Mouse (Mus musculus) regulatory T cell (primary cell): Measurements from ENCODE around the gene Tle4.

Source experiments
- in situ Hi-C: fragments of 300-600 bp; cut with MboI, MseI; formaldehyde crosslinking; loops from one replicate; pipeline ENCODE4 v1.15.1; 2025; ENCODE audit warnings: high pct_unique_total_duplicates

Gene Tle4

DNA sequence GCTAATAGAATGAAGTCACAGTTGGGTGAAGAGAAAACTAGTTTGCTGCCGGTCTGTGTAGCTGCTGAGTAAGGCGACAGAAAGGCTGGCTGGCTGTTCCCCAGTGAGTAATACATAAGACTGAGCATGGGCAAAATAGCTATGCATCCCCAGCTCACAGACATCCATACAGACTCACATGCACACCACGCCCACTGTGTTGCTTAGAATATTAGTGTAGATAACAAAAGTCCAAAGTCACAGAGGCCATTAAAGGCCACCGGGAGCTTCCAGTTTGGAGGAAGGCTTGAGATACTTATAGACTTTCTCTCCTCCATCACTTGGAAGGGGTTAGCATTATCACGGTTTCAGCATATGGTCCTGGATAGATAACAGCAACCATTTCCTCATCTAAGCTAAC is 178.0 kb downstream of the Tle4 start:
- in situ Hi-C loops: loop anchor here (10.0 kb wide), 1 partner anchor 955 kb away; the partner anchor contains the start of gene Olfr1474

GRCm38 (mm10) chr19:14416845-14417244 is 181.0 kb downstream of the Tle4 start:
- in situ Hi-C loops: loop anchor here (10.0 kb wide), 1 partner anchor 952 kb away; the partner anchor contains the start of gene Olfr1474

- in situ Hi-C loops: loop anchor here (10.0 kb wide), 1 partner anchor 951 kb away; the partner anchor contains the start of gene Olfr1474
These were observed 181.9 kb downstream of the Tle4 start for GRCm38 (mm10) chr19:14415996-14416395.

DNA sequence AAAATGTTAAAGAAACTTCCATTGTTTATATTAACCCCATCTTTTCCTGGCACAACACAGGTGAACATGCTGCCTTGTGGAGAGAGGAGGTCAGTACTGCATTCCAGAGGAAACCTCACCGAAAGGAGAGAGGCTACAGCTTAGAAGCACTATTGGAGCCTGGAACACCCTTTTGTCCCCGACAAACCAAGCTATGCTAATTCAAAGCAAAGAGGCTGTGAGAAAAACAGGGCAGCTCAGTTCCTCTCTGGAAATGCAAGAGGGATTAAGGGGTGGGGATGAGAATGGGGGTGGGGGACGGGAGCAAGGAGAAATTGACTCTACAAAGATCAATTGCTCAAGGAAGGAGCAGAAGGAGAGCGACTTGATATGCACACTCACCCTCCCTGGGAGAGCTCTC is 182.9 kb downstream of the Tle4 start:
- in situ Hi-C loops: loop anchor here (5.0 to 10.0 kb wide), 2 partner anchors 188 to 950 kb away; partner anchors contain the start of gene Olfr1474

GRCm38 (mm10) chr19:14406603-14407002 is 191.2 kb downstream of the Tle4 start:
- in situ Hi-C loops: no loop called here
